Mouse (Mus musculus) bone marrow, adult 2 months (tissue): Measurements from ENCODE around the gene Myo1h.

Experiments
- CTCF ChIP-seq: fragments of 200-500 bp; IDR thresholded peaks from 2 replicates; pipeline ENCODE4 v1.5.1; 2011; ENCODE audit warnings: low read length, control low read depth; ENCODE audit not compliant: control insufficient read depth, insufficient read depth
- POLR2A ChIP-seq: fragments of 200-500 bp; IDR thresholded peaks from 2 replicates; pipeline ENCODE4 v1.6.1; 2011; ENCODE audit warnings: low read depth, mild to moderate bottlenecking, control low read depth, low read length, borderline replicate concordance; ENCODE audit not compliant: control insufficient read depth

DNA sequence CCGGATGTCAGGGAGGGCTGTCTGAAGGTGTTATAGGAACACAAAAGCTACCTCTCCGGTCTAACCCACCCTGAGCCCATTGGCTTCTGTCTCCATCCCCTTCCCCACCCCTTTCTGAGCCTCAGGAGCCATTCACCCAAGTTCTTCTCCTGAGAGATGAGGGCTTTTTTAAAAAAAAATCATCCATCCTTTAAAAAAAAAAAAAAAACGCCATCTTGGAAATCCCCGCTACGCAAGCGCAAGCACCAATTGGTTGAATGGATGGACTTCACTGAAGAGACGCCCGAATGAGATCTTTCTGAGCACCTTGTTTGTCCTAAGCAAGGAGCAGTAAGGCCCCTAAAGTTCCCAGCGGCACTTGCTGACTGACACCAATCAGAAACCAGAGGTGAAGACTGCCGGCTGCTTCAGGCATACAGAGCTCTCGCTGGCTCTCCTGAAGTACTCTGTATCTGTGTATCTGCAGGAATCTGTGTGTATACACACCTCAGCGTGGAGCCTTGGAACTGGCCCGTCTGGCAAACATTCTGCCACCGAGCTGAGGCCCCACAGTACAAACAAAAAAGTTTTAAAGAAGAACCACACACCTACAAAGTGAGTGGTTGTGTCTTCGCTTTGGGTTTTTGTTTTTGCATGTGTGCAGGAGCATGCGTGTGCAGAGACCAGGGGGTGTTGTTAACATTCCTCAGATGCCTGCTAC, 1.9 kb upstream of the Myo1h start:
- TF ChIP-seq POLR2A (no peak), CTCF (no peak)
